Mouse (Mus musculus): ENCODE results near the gene Gm11555. TPM values are rescaled to one million over a fixed set of nuclear protein-coding genes. Genes with fewer than 3 reads are reported as not detected.
"Not testable (repeated sequence)": the region's sequence is repeated elsewhere in the genome, so short reads cannot be mapped to it uniquely, and the experiment has no call there.

Gm11555 gene
- not detected for total RNA-seq (2021)
- long read RNA-seq, experiment 1, result 0 reads
- long read RNA-seq, experiment 2, result 0 reads

DNA sequence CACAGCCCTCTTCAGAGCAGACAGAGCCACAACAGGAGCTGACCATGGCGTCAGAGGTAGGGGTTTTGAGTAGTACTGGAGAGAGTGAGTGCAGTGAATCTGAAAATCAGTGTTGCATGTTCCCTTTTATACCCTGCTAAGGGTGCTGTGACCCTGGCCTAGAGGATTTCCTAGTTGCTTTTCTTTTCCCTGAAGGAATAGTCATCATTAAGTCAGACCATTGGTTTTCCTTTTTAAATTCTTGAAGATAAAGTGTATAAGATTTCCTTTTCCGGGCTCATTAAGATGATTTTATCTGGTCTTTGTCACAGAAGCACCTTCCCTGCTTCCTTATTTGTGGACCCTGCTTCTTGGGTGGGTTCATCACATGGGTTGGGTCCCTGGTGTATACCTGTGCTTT, at the start of gene Gm11555:
Gm11555 (minus strand) TSS at position 101 of the 400 bp plus-strand sequence.
- intact Hi-C loops (cut with DNase I), result no loop called here
- DNase-seq (ENCODE audit: low spot score in 2 of 2), result no peak

GRCm38 (mm10) chr11:99690463-99690862, 40.4 kb upstream of the Gm11555 start, which contains the start of gene Gm14190:
Gm14190 (minus strand) TSS chr11:99690740.
- intact Hi-C loops (cut with DNase I), result no loop called here
- no peak for DNase-seq (ENCODE audit: low spot score in 2 of 2)

DNA sequence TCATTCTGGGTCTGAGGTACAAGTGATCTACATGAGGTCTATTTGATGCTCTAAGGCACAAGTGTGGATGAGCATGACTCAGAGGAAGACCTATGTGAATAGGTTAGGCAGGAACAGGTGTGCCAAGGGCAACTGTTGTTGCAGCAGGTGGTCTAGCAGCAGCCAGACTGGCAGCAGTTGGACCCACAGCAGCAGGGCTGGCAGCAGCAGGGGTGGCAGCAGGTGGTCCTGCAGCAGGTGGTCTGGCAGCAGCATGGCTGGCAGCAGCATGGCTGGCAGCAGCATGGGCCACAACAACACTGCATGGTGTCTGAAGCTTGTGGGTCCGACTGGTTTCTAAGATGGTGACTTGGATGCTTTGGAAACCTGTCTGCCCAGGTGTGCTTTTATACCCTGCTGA, 35.2 kb upstream of the Gm11555 start:
- intact Hi-C loops (cut with DNase I), result loop anchor here (5.0 kb wide), 1 partner anchor 37 kb away; no protein-coding TSS in a partner anchor
- DNase-seq (ENCODE audit: low spot score in 2 of 2), result not testable (repeated sequence)

- intact Hi-C loops (cut with DNase I), result no loop called here
- no peak for DNase-seq (ENCODE audit: low spot score in 2 of 2)
Measured at GRCm38 (mm10) chr11:99683481-99683880, 33.4 kb upstream of the Gm11555 start.

DNA sequence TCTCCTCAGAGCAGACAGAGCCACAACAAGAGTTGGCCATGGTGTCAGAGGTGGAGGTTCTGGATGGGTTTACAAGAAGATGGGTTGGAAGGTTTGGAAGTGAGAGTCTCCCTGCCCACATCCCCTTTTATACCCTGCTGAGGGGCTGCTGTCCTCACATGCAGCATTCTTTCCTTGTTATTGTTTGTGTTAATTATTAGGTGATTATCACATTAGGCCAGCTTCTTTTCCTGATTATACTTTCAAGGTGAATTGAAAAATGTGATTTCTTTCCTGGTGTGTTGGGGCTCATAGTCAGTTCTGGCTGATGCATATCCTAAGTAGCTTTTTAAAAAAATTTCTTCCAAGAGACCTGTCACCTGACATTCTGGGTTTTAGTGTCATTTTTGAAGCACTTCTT, 15.8 kb upstream of the Gm11555 start, which contains the start of gene Krtap4-6:
Krtap4-6 (minus strand) TSS at position 101 of the 400 bp plus-strand sequence.
- DNase-seq (ENCODE audit: low spot score in 2 of 2), result no peak
- intact Hi-C loops (cut with DNase I), result no loop called here

- intact Hi-C loops (cut with DNase I), result no loop called here
- no peak for DNase-seq (ENCODE audit: low spot score in 2 of 2)
Measured at GRCm38 (mm10) chr11:99662802-99663201, 12.8 kb upstream of the Gm11555 start.

GRCm38 (mm10) chr11:99659256-99659655, 9.2 kb upstream of the Gm11555 start:
- DNase-seq (ENCODE audit: low spot score in 2 of 2), result no peak

GRCm38 (mm10) chr11:99658467-99659010, 8.5 kb upstream of the Gm11555 start, which contains the start of gene Gm11563:
Gm11563 (minus strand) TSS chr11:99658960.
- intact Hi-C loops (cut with DNase I); DNase-seq (ENCODE audit: low spot score in 2 of 2): not testable (repeated sequence)

More at GRCm38 (mm10) chr11:99659256-99659655, 9.2 kb upstream of the Gm11555 start:
- intact Hi-C loops (cut with DNase I), result no loop called here

DNA sequence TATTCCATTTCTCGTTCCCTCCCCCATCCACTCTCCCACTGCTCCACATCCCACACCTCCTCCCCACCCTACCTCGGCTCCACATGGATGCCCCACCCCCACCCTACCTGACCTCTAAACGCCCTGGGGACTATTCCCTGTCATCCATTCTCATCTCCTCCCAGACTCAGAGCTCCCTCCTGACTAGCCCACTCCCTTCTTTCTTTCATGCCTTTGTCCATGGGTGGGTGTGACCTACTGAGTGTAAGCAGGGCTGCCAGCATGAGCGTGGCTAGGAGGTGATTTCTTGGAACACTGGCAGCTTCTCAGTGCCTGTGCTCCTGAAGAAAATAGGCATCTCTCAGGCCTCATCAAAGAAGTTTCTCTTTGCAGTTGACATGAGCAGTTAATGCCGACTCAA, 7.0 kb upstream of the Gm11555 start:
- intact Hi-C loops (cut with DNase I), result no loop called here
- DNase-seq (ENCODE audit: low spot score in 2 of 2), result no peak

- intact Hi-C loops (cut with DNase I), result no loop called here
- peak in 1 of 2 experiments; percentile 15 for DNase-seq (ENCODE audit: low spot score in 2 of 2)
Measured at GRCm38 (mm10) chr11:99646444-99646843, 3.6 kb downstream of the Gm11555 start.

DNA sequence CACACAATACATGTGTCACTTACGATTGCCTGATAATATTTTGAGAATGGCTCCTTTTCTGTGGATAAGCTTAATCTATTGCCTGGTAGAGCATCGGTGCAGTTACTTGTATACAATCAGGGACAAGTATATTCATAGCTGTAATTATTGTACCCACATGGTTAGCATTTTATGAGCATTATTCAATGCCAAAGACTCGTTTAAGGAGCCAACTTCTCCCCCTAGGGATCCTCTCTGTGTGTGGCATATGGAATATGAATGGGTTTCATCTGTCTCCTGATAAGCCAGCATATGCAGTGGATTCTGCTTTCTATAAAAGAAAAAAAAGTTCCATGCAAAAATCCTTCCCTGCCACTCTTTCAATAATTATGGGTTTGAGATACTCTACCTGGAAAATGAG, 5.7 kb downstream of the Gm11555 start:
- no peak for DNase-seq (ENCODE audit: low spot score in 2 of 2)
- intact Hi-C loops (cut with DNase I), result no loop called here

GRCm38 (mm10) chr11:99643635-99644139, 6.3 kb downstream of the Gm11555 start, which contains the start of gene Krtap4-7:
Krtap4-7 (minus strand) TSS chr11:99644089.
- DNase-seq (ENCODE audit: low spot score in 2 of 2); intact Hi-C loops (cut with DNase I): not testable (repeated sequence)

DNA sequence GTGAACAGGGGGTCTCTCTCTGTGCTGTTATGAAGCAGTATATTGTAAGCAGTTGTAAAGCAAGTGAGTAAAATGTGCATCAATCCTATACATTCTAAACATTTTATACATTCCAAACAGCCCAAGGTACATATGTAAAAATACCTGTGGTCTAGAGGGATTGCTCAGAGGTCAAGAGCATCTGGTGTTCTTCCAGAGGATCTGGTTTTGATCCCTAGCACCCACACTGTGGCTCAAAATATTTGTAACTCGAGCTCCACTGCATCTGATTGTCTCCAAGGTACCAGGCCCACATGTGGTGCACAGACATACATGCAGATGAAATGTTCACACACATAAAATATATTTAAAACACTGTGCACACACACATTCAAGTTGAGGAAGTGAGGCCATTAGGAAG, 9.1 kb downstream of the Gm11555 start:
- intact Hi-C loops (cut with DNase I), result no loop called here
- no peak for DNase-seq (ENCODE audit: low spot score in 2 of 2)

DNA sequence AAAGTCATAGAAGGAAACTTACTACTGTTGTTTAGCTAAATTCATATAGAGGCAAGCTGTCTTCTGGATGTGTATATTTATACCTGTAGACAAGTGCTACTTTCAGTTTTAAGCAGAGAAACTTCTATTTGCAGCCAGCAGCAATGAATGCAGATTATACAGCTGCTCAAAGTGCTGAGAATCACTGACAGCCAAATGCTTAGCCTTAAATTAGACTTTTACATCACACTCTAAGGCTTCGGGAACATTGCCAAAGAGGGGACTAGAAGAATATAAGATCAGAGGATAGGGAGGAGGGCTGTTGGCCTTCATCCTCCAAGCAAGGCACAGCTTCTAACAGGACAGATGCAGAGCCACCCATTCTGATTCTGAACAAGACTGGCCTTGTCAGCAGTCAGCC, 12.9 kb downstream of the Gm11555 start:
- intact Hi-C loops (cut with DNase I), result no loop called here
- peak; percentile 38 to 69 for DNase-seq (ENCODE audit: low spot score in 2 of 2)

DNA sequence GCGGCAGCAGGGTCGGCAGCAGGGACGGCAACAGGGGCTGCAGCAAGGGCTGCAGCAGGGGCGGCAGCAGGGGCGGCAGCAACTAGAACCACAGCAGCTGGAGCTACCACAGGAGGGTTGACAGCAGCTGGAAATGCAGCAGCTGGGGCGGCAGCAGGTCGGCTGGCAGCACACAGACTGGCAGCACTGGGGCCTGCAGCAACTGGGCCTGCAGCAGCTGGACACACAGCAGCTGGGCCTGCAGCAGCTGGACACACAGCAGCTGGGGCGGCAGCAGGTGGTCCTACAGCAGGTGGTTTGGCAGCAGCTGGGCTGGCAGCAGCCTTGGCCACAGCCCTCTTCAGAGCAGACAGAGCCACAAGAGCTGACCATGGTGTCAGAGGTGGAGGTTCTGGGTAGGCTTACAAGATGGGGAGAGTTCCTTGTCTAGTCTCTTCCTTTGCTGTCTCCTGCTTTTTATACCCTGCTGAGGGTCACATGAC, 15.3 kb downstream of the Gm11555 start, which contains the start of gene Krtap4-2:
Krtap4-2 (minus strand) TSS at position 432 of the 482 bp plus-strand sequence.
- intact Hi-C loops (cut with DNase I), result no loop called here
- no peak for DNase-seq (ENCODE audit: low spot score in 2 of 2)

DNA sequence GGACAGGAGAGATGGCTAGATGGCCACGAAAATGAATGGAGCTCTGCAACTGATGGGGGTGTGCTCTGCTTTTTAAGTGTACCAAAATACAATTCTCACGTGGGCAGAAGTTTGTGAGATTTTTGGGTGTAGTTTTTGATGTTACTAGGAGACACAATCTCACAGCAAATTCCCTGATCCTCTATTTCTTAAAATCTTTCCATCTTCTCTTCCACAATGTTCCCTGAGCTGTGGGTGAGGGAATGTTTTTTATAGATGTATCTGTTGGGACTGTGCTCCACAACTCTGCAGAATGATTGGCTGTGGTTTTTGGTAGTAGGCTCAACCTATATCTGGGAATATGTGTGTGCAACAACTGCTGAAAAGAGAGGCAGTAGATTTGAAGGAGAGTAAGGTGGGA, 16.7 kb downstream of the Gm11555 start:
- DNase-seq (ENCODE audit: low spot score in 2 of 2), result peak; percentile 24 to 53
- intact Hi-C loops (cut with DNase I), result no loop called here

GRCm38 (mm10) chr11:99630890-99631289, 19.1 kb downstream of the Gm11555 start:
- intact Hi-C loops (cut with DNase I), result no loop called here
- no peak for DNase-seq (ENCODE audit: low spot score in 2 of 2)

DNA sequence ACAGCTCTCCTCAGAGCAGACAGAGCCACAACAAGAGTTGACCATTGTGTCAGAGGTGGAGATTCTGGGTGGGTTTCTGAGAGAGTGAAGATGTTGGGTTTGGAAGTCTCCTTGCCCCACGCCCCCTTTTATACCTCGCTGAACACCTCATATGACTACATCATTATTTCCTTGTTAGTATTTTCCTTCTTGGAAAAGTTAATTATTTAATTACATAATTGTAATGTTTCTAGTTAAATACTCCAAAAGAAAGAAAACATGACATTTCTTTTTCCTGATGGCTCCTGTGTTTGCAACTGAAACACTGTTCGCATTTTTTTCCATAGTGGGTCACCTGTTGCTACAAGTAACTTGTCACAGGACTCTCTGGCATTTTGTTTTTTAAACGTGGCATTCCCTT, 21.9 kb downstream of the Gm11555 start, which contains the start of gene Krtap4-1:
Krtap4-1 (minus strand) TSS at position 101 of the 400 bp plus-strand sequence.
- intact Hi-C loops (cut with DNase I), result no loop called here
- no peak for DNase-seq (ENCODE audit: low spot score in 2 of 2)

GRCm38 (mm10) chr11:99620335-99620734, 29.7 kb downstream of the Gm11555 start, which contains the start of gene Gm11562:
Gm11562 (minus strand) TSS chr11:99620435.
- intact Hi-C loops (cut with DNase I), result no loop called here
- DNase-seq (ENCODE audit: low spot score in 2 of 2), result no peak

DNA sequence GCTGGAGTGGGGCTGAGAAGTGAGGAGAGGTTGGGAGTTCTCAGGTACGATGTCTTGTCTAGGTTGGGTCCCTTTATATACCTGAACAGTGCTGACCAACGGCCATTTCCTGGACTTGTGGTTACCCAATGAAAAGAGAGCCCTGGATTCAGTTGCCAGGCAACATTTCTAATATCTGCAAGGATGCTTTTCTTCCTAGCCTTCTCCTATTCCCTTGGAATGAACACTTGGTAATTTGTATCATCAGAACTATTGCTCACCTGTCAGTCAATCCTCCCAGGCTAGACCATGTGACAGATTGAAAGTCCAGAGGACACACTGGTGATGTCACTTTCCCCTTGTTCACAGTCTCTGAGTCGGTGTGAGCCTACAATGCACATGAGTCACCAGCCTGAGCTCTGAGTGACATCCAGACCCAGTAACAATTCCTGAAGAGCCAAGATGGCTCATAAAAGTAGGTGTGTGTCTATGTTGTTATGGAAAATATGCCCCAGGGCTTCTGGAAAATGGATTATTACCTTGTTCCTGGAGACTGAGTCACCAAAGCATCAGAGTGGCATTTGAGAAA, 35.2 kb downstream of the Gm11555 start, which contains the start of gene Krtap2-4:
Krtap2-4 (minus strand) TSS at position 51 of the 568 bp plus-strand sequence.
- no peak for DNase-seq (ENCODE audit: low spot score in 2 of 2)
- intact Hi-C loops (cut with DNase I), result no loop called here

Measured in left cerebral cortex, postnatal 14 days (tissue).